Mouse (Mus musculus): ENCODE data around the gene Ubfd1. TPM values are rescaled to one million over a fixed set of nuclear protein-coding genes. Genes with fewer than 3 reads are reported as not detected.

The Ubfd1 gene
- total and polyA plus RNA-seq, 3 experiments = 32.9 to 52.2 (median 49.6) TPM

DNA sequence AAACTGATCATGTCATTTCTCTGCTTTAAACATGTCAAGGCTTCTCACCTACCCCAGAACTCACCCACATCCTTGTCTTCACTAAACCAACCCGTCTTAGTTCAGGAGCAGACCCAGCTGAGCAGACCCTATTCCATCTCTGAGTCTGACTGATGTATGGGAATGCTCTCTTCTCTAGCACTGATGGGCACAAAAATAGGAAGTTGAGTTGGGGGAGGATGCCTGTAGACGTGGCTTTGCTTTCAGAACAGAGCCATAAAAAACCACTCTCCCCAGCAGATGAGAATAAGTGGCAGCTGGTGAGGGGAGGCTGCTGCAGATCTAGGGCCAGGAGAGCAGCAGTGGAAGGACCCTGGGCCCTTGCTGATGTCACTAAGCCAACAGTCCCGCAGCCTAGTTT, 33.6 kb upstream of the Ubfd1 start:
- H3K9me3 ChIP-seq (replicated peaks) = 0 out of 2 replicates have a peak, but pooled peaks cover 1% of the 10 kb centered on the region
- no peak for ATAC-seq (ENCODE audit: extremely low read depth, insufficient number of reproducible peaks, low FRiP score, poor library complexity, severe bottlenecking)
- TF ChIP-seq GATA2 (IDR thresholded peaks at IDR 0.05; ENCODE audit: borderline replicate concordance, low read depth, low read length) (no peak), TAL1 (conservative IDR thresholded peaks at IDR 0.05; ENCODE audit: low read depth, low read length) (no peak)
- peaks cover 19% of the 10 kb centered on the region for H3K36me3 ChIP-seq (replicated peaks)
- H3K4me1 ChIP-seq (ENCODE audit: insufficient read depth, low read depth, low read length) = peaks cover 30% of the 10 kb centered on the region
- DNase-seq (ENCODE audit: low spot score) = no peak
- no peak overlapping the region for H3K4me3 ChIP-seq (ENCODE audit: low read depth, low read length)
- no peaks in the 10 kb centered on the region for H3K27me3 ChIP-seq (ENCODE audit: insufficient read depth, low read length)

GRCm38 (mm10) chr7:122034348-122034747, 32.6 kb upstream of the Ubfd1 start:
- ATAC-seq (ENCODE audit: extremely low read depth, insufficient number of reproducible peaks, low FRiP score, poor library complexity, severe bottlenecking) = no peak; the same call in 1 of the 2 replicates
- no peak for DNase-seq (ENCODE audit: low spot score)
- TF ChIP-seq POLR2AphosphoS5 (IDR thresholded peaks at IDR 0.05; ENCODE audit: insufficient replicate concordance, low read depth, low read length) = no peak
- TF ChIP-seq TAL1 (conservative IDR thresholded peaks at IDR 0.05; ENCODE audit: low read depth, low read length) = no peak
- TF ChIP-seq GATA1 (IDR thresholded peaks at IDR 0.05; ENCODE audit: borderline replicate concordance, low read length) = no peak
- TF ChIP-seq GATA2 (IDR thresholded peaks at IDR 0.05; ENCODE audit: borderline replicate concordance, low read depth, low read length) = no peak
- no peak for TF ChIP-seq CTCF (IDR thresholded peaks at IDR 0.05; ENCODE audit: low read depth, low read length)
- peaks cover 28% of the 10 kb centered on the region for H3K36me3 ChIP-seq (replicated peaks)
- peaks cover 25% of the 10 kb centered on the region for H3K4me1 ChIP-seq (ENCODE audit: insufficient read depth, low read depth, low read length)
- H3K9me3 ChIP-seq (replicated peaks) = 0 out of 2 replicates have a peak, but pooled peaks cover 1% of the 10 kb centered on the region
- H3K4me3 ChIP-seq (ENCODE audit: low read depth, low read length) = no peak overlapping the region
- no peaks in the 10 kb centered on the region for H3K27me3 ChIP-seq (ENCODE audit: insufficient read depth, low read length)

- H3K36me3 ChIP-seq (replicated peaks) = peaks cover 92% of the 10 kb centered on the region
- no peaks in the 10 kb centered on the region for H3K27me3 ChIP-seq (ENCODE audit: insufficient read depth, low read length)
- ATAC-seq (ENCODE audit: extremely low read depth, insufficient number of reproducible peaks, low FRiP score, poor library complexity, severe bottlenecking) = no peak
Observed at GRCm38 (mm10) chr7:122044106-122044505, 22.9 kb upstream of the Ubfd1 start.

GRCm38 (mm10) chr7:122045181-122045634, 21.8 kb upstream of the Ubfd1 start:
- ATAC-seq (ENCODE audit: extremely low read depth, insufficient number of reproducible peaks, low FRiP score, poor library complexity, severe bottlenecking) (no peak), DNase-seq (ENCODE audit: low spot score) (no peak)
- Histone ChIP-seq H3K27me3 (ENCODE audit: insufficient read depth, low read length) (no peaks in the 10 kb centered on the region), H3K36me3 (replicated peaks) (peaks cover 90% of the 10 kb centered on the region), H3K4me1 (ENCODE audit: insufficient read depth, low read depth, low read length) (peaks cover 17% of the 10 kb centered on the region), H3K9me3 (replicated peaks) (no peaks in the 10 kb centered on the region), H3K4me3 (ENCODE audit: low read depth, low read length) (no peak overlapping the region)
- TF ChIP-seq CTCF (IDR thresholded peaks at IDR 0.05; ENCODE audit: low read depth, low read length) (no peak), TAL1 (conservative IDR thresholded peaks at IDR 0.05; ENCODE audit: low read depth, low read length) (no peak), GATA1 (IDR thresholded peaks at IDR 0.05; ENCODE audit: borderline replicate concordance, low read length) (no peak), POLR2AphosphoS5 (IDR thresholded peaks at IDR 0.05; ENCODE audit: insufficient replicate concordance, low read depth, low read length) (no peak), GATA2 (IDR thresholded peaks at IDR 0.05; ENCODE audit: borderline replicate concordance, low read depth, low read length) (no peak)

More at GRCm38 (mm10) chr7:122044106-122044505, 22.9 kb upstream of the Ubfd1 start:
- DNase-seq (ENCODE audit: low spot score) = no peak
- TF ChIP-seq GATA2 (IDR thresholded peaks at IDR 0.05; ENCODE audit: borderline replicate concordance, low read depth, low read length) (no peak), POLR2AphosphoS5 (IDR thresholded peaks at IDR 0.05; ENCODE audit: insufficient replicate concordance, low read depth, low read length) (no peak), TAL1 (conservative IDR thresholded peaks at IDR 0.05; ENCODE audit: low read depth, low read length) (no peak)
- Histone ChIP-seq H3K4me1 (ENCODE audit: insufficient read depth, low read depth, low read length) (peaks cover 17% of the 10 kb centered on the region), H3K9me3 (replicated peaks) (no peaks in the 10 kb centered on the region), H3K4me3 (ENCODE audit: low read depth, low read length) (no peak overlapping the region)

GRCm38 (mm10) chr7:122045711-122046110, 21.3 kb upstream of the Ubfd1 start:
- no peak overlapping the region for H3K4me3 ChIP-seq (ENCODE audit: low read depth, low read length)
- H3K36me3 ChIP-seq (replicated peaks) = peaks cover 89% of the 10 kb centered on the region

DNA sequence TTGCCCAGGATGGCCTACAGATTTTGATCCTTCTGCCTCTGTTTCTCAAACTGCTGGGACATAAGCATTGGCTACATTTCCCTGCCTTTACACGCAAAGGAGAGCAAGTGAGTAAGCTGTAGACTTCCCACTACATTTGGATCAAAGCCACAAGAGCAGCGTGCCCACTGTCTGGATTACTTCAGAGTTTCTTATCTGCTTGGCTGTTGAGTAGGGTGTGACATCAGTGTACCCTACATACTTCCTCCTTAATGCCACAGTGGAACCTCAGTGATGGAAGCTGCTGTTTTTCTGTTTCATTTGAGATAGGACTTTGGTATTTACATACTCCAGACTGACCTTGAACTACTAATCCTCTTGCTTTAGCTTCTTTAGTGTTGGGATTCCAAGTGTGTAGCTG, 20.2 kb upstream of the Ubfd1 start:
- no peaks in the 10 kb centered on the region for H3K27me3 ChIP-seq (ENCODE audit: insufficient read depth, low read length)
- no peak for TF ChIP-seq POLR2AphosphoS5 (IDR thresholded peaks at IDR 0.05; ENCODE audit: insufficient replicate concordance, low read depth, low read length)
- TF ChIP-seq GATA2 (IDR thresholded peaks at IDR 0.05; ENCODE audit: borderline replicate concordance, low read depth, low read length) = no peak
- no peak for TF ChIP-seq TAL1 (conservative IDR thresholded peaks at IDR 0.05; ENCODE audit: low read depth, low read length)
- H3K36me3 ChIP-seq (replicated peaks) = peaks cover 86% of the 10 kb centered on the region
- no peaks in the 10 kb centered on the region for H3K9me3 ChIP-seq (replicated peaks)
- ATAC-seq (ENCODE audit: extremely low read depth, insufficient number of reproducible peaks, low FRiP score, poor library complexity, severe bottlenecking) (peak; percentile 40; the same call in 1 of the 2 replicates), DNase-seq (ENCODE audit: low spot score) (peak; percentile 40)
- H3K4me3 ChIP-seq (ENCODE audit: low read depth, low read length) = no peak overlapping the region
- peaks cover 17% of the 10 kb centered on the region for H3K4me1 ChIP-seq (ENCODE audit: insufficient read depth, low read depth, low read length)

More at GRCm38 (mm10) chr7:122045711-122046110, 21.3 kb upstream of the Ubfd1 start:
- Histone ChIP-seq H3K9me3 (replicated peaks) (no peaks in the 10 kb centered on the region), H3K4me1 (ENCODE audit: insufficient read depth, low read depth, low read length) (peaks cover 17% of the 10 kb centered on the region), H3K27me3 (ENCODE audit: insufficient read depth, low read length) (no peaks in the 10 kb centered on the region)
- ATAC-seq (ENCODE audit: extremely low read depth, insufficient number of reproducible peaks, low FRiP score, poor library complexity, severe bottlenecking) (no peak), DNase-seq (ENCODE audit: low spot score) (no peak)
- TF ChIP-seq TAL1 (conservative IDR thresholded peaks at IDR 0.05; ENCODE audit: low read depth, low read length) (no peak), POLR2AphosphoS5 (IDR thresholded peaks at IDR 0.05; ENCODE audit: insufficient replicate concordance, low read depth, low read length) (no peak), CTCF (IDR thresholded peaks at IDR 0.05; ENCODE audit: low read depth, low read length) (no peak), GATA2 (IDR thresholded peaks at IDR 0.05; ENCODE audit: borderline replicate concordance, low read depth, low read length) (no peak), GATA1 (IDR thresholded peaks at IDR 0.05; ENCODE audit: borderline replicate concordance, low read length) (no peak)

- H3K4me3 ChIP-seq (ENCODE audit: low read depth, low read length) = no peak overlapping the region
- DNase-seq (ENCODE audit: low spot score) = no peak
- no peaks in the 10 kb centered on the region for H3K27me3 ChIP-seq (ENCODE audit: insufficient read depth, low read length)
Observed at GRCm38 (mm10) chr7:122048191-122048590, 18.8 kb upstream of the Ubfd1 start.

More at GRCm38 (mm10) chr7:122048191-122048590, 18.8 kb upstream of the Ubfd1 start:
- ATAC-seq (ENCODE audit: extremely low read depth, insufficient number of reproducible peaks, low FRiP score, poor library complexity, severe bottlenecking) = no peak
- peaks cover 17% of the 10 kb centered on the region for H3K4me1 ChIP-seq (ENCODE audit: insufficient read depth, low read depth, low read length)
- TF ChIP-seq GATA2 (IDR thresholded peaks at IDR 0.05; ENCODE audit: borderline replicate concordance, low read depth, low read length) = no peak
- TF ChIP-seq POLR2AphosphoS5 (IDR thresholded peaks at IDR 0.05; ENCODE audit: insufficient replicate concordance, low read depth, low read length) = no peak
- no peak for TF ChIP-seq CTCF (IDR thresholded peaks at IDR 0.05; ENCODE audit: low read depth, low read length)
- TF ChIP-seq GATA1 (IDR thresholded peaks at IDR 0.05; ENCODE audit: borderline replicate concordance, low read length) = no peak
- no peak for TF ChIP-seq TAL1 (conservative IDR thresholded peaks at IDR 0.05; ENCODE audit: low read depth, low read length)
- peaks cover 78% of the 10 kb centered on the region for H3K36me3 ChIP-seq (replicated peaks)
- H3K9me3 ChIP-seq (replicated peaks) = no peaks in the 10 kb centered on the region
